Mouse (Mus musculus) left cerebral cortex, postnatal 36 days (tissue): ENCODE results near the gene Wnk2. TPM values are rescaled to one million over a fixed set of nuclear protein-coding genes. Genes with fewer than 3 reads are reported as not detected.
A peak's percentile ranks its signal among the peaks of the same experiment; 100 is the strongest.

Experiments
- DNase-seq, 2 experiments: peaks; one replicate each; pipeline ENCODE4 v3.0.0; 2021 to 2022; ENCODE audit warnings: low spot score in 2 of 2, mixed read lengths in 1 of 2
- intact Hi-C: fragments of 180-260 bp; cut with DNase I; formaldehyde crosslinking; loops from one replicate; pipeline ENCODE4 v1.15.1; 2025
- total RNA-seq, 2 experiments: library from RNA; stranded (reverse); gene quantifications; 2 replicates each; pipeline ENCODE4 v1.2.3; 2021

Gene Wnk2
- total RNA-seq, 2 experiments from 2014 or later: 116 to 137 TPM

DNA sequence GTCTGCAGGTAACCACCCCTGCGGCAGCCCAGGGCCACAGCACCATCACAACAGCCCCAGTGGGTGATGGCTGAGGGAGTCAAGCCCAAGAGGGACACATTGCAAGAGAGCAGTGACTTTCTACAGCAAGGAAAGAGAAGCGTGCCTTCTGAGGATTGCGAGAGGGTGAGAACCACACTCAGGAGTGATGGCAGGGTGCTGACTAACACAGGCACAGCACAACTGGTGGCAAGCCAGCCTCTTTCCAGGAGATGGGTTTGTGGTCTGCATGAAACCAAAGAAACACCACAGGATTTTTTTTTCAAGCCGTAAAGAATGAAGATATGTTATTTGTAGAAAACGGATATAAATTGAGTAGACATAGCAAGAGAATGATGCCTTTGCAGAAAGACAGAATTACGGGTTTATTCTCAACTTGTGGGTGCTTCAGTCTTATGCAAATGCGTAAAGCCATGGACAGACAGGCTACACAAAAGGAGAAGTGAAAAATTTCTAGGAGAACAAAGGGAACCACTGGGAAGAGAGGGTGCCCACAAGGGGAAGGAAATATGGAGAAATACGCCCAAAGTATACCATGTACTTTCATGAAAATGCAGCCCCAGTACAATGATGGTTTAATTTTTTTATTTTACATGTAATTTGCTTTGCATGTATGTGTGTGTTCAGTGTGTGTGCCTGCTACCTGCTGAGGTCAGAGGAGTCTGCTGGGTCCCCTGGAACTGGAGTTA, 39.5 kb downstream of the Wnk2 start:
- intact Hi-C loops: no loop called here
- DNase-seq: no peak

DNA sequence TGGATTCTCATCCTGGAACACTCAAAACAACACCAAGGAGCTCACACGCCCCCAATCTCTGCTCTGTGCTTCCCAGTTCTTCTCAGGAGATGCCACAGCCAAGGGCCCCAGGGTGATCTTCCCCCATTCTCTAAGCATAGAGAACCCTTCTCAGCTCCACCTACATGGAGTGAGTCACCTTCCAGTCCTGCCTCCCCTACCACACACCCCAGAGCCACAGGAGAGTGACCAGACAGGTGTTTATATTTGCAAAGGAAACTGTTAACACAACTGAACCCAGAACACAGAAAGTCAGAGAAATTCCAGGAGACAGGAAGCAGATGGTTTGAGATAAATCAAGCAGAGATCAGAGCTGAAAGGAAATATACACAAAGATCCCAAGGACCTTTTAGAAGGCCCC, 43.9 kb downstream of the Wnk2 start:
- no peak for DNase-seq
- intact Hi-C loops: no loop called here

DNA sequence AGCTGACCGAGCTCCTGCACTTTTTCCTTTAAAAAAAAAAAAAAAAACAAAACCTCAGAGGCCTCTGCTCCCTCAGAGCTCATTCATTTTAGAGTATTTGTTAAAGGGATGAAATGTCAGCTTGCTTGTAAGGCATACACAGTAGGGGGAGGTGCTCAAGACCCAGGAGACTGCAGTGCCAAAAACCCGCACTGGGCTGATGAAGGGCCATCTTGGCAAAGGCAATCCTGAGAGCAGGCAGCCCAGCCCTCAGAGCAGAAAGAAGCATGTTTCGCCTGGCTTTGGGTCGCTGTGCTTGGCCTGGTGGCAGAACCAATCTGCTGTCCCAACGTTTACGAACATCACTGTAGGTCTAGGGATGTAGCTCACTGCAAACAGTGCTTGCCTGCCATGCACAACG, 44.6 kb downstream of the Wnk2 start:
- intact Hi-C loops: no loop called here
- DNase-seq: no peak

DNA sequence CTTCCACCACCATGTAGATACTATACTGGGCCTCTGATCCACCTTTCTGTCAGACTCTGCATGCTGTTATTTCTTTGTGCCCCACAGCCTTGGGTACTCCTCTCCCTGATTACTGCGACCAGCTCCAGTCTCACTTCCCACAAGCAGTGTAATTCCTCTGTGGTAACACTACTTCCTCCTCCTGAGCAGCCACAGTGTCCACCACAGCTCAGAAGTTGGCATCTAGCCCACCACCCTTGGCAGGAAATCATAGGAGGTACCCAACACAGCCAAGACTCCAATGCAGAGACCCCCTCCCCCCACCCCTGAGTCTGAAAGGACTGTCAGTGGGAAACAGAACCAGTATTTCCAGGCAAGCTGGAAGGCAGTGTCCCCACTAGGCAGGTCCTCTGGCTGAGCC, 47.4 kb downstream of the Wnk2 start:
- intact Hi-C loops: no loop called here
- DNase-seq: peak; percentile 42 to 59

DNA sequence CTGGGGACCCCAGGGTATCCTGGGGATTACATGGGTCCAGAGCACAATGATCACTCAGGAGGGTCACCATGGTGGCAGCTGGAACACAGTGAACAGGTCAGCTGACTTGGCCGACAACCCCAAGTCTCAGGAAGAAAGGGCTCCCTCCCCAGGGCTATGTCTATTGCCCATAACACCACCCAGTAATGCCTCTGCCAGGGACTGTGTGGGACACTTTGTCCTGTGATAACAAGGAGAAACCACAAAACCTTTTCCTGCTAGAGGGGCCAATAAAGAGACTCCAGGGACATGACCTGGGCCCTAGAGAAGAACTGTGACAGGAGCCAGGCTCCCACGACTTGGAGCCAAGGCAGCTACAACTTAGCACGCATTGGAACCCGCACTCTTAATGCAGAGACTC, 51.0 kb downstream of the Wnk2 start:
- intact Hi-C loops: no loop called here
- no peak for DNase-seq

DNA sequence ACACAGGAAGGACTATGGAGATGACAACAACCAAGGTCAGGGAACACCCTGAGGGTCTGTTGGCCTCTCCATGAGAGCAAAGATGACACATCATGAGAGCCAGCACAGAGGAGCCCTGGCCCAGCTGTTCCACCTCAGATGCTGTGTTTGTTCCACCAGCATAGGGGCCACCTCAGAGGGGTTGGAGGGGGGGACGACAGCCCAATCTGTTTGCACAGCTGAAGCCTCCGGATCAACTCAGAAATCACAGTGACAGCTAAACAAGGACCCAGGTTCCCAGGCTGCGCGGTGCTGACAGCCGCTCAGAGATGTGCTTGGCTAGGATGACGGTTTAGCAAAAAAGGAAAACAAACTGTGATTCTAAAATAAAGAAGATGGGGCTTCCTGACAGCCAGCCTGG, 53.1 kb downstream of the Wnk2 start:
- no peak for DNase-seq

DNA sequence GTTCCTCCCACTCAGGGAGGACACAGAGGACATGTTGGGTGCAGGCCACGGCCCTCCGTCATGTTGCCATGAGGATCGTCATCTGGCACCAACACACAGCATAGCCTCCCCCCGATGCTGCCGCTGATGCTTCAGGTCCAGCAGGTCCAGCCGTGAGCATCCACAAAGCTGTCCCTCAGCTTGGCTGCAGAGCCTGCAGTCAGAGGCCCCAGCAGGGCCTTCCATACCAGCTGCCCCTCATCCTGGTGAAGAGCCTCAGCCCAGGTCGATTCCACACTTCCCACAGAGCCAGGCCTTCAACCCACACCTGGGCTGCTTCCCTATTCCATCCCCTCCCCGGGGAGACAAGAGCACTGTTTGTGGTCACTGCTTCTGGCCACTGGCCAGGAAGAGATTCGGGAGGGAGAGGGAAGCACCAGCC, 54.3 kb downstream of the Wnk2 start:
- intact Hi-C loops: no loop called here
- DNase-seq: no peak

More for the DNA sequence above, 53.1 kb downstream of the Wnk2 start:
- intact Hi-C loops: no loop called here

DNA sequence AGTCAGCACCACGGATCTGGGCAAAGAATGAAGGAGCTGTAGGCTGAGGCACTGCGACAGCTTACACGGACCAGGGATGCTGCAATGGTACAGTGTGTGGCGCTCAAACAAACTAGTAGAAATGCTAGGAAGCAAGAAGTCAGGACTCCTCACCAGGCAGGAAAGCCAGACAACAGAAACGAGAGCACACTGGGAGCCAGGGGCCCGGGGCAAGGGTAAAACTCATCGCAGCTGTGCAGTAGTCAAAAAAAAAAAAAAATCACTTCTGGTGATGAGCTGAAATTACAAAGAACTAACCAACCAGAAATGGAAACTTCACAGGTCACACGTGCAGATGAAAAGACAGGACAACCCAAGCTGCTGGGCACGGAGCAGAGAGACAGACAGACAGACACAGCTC, 55.2 kb downstream of the Wnk2 start:
- intact Hi-C loops: no loop called here

DNA sequence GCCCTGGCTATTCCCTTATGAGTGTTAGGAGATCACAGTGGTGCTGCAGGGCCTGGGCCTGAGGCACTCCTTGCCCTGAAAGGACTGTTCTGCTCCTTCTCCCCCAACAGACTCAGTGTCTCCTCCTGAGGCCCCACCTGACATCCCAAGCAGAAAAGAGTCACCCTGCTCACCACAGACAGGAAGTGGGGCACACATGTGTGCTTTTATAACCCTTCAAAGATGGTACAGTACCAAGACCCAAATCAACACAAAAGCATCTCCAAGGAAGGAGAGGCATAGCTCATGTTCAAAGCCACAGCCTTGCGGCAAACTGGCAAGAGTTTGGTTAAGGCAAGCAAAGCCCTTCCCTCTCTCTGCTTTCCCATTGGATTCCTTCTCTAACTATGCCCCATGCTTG, 57.6 kb downstream of the Wnk2 start:
- DNase-seq: no peak
- intact Hi-C loops: no loop called here

More for the DNA sequence above, 55.2 kb downstream of the Wnk2 start:
- no peak for DNase-seq

DNA sequence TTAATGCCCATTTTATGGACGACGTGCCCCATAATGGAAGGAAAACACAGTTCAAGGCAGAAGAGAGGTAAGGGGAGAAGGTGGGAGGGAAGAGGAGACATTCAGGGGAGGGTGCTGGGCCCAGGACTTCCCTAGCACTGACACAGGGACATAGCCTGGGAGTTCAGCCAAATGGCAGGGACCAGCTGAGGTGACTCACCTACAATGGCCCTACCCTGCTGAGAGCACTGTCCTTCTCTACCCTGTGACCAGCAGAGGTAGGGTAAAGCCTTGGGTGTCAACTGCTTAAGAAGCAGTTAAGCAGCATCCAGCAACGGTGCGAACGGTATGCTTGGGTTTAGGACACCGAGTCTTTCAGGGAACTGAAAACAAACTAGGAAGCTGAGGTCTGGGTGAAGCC, 58.9 kb downstream of the Wnk2 start:
- no peak for DNase-seq
- intact Hi-C loops: no loop called here

DNA sequence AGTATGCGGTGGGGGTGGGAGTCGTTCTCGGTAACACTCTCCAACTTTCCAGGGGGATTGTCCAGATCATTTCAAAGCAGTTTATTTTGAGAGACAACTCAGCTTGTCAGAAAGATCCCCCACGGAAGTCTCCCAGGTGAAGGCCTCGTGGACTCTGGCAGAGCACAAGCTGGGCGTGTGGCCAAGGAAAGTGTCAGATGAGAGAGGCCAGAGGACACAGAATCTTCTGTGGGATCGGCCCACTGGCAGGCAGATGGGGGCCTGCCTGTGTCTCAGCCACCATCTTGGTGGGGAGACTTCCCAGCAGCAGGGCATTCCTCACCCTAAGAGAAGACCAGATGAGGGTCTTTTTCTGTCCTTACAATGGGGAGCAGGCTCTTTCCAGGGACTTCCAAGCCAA, 60.4 kb downstream of the Wnk2 start:
- intact Hi-C loops: no loop called here
- DNase-seq: no peak

DNA sequence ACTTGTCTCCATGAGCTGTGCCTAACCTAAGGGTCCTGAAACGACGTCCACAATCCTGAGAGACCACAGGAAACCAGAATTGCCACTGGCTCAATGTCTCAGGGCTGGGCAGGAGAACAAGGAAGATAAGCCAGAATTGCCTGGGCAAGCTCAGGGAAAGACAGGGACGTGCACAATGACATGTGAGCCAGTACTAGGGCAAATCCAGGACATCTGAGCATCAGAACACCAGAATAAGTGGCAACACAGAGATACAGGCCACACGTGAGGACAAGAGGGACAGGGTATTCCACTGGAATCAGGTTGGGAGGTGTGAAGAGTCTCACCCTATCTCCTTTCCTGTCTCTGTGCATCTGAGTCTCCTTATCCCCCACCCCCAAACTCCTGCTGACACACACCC, 61.4 kb downstream of the Wnk2 start:
- DNase-seq: no peak
- intact Hi-C loops: no loop called here

DNA sequence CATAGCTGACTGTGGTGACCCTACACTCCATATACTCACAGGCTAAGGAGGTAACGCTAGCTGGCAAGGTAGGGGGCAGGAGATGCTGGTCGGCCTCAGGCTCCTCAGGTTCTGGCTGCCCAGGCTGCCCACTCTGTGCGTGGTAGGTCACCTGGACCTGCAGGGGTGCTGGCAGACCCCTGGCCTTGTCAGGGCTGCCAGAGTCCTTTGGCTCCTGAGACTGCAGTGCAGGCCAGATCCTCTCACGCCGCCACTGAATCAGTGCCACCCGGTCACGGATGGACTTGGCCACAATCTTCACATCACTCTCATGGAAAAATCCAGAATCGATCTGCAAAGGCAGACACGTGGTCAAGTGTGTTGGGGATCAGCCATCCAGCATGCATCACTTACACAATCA, 62.6 kb downstream of the Wnk2 start:
- DNase-seq: no peak
- intact Hi-C loops: no loop called here

DNA sequence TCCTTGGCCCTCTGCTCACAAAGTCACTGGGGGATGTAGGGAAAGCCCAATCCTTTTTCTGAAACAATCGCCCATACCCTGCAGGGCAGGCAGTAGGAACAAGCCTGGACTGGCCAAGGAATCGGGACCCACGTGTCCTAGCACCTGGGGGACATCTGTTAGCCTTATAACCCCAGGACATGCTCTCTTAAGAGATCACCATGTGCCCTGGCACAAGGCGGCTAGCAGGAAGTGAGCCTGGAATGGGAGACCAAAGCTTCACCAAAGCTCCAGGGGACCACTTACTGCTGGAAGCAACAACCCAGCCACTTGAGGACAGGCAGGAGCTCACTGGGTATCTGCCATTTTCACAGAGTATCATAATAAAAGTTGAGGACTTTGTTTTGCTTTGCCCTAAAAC, 63.0 kb downstream of the Wnk2 start:
- DNase-seq: no peak
- intact Hi-C loops: no loop called here

DNA sequence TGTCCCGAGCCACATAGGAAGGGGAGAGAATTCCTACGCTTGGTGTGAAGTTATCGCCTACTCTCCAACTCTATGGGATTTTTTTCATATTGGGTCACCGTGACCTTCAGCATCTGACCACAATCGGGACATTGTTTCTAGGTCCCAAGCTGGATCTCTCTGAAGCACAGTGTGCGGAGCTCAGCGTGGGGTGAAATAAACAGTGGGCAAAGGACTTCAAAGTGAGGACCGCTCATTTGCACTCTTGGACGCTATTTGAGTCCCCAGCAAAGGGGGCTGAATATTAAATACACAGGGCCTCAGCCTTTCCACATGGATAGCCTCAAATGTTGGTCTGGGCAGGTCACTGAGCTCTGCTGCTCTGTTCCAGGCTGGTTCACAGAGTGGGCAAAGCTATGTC, 63.9 kb downstream of the Wnk2 start:
- intact Hi-C loops: no loop called here
- DNase-seq: no peak

DNA sequence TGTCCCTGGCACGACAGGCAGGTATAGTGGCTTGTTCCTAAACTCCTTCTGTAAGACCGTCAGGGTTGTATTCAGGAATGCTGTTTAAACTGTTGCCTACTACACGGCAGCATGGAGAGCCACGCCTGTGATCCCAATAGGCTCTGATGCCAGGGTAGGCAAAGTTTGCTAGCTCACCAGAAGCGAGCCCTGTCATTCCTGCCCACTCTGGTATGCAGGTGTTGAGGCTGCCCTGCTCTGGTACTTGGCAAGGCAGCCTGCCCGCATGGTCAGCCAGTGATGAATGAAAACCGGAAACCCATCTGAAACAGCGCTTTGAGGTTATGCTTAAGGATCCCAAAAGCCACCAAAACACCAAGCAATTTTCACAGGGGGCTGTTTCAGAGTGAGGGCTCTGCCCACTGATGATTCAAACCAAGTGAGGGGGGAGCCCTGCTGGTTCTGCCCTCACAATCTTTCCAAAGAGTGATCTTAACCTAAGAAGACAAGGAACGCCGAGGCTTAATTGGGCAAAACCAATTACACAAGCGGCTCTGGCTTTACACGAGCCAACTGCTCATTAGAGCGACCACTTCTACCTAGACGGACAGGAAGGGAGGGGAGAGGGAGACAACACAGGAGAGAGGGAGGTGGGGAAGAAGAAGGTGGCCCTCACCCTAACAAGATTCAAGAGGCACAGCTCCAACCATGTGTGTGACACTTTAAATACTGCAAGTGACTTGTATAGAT, 65.5 kb downstream of the Wnk2 start:
- intact Hi-C loops: no loop called here
- DNase-seq: no peak

DNA sequence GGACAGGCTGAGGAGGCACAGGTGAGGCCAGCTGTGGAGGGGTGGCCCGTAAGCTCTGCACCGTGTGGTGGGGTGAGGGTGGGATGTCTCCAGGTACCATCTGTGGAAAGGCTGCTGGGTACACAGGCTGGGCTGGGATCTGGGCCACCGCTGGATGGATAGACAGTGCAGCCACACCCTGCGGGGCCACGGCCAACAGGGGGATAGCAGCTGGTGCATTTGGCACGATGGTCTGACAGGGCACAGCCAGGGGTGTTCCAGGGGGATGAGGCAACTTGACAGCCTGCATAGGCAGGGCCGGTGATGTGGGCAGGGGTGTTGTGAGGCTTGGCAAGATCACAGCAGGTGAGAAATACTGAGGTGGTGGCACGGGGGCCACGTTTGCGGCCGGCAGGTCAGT, 71.6 kb downstream of the Wnk2 start:
- intact Hi-C loops: no loop called here
- DNase-seq: no peak

DNA sequence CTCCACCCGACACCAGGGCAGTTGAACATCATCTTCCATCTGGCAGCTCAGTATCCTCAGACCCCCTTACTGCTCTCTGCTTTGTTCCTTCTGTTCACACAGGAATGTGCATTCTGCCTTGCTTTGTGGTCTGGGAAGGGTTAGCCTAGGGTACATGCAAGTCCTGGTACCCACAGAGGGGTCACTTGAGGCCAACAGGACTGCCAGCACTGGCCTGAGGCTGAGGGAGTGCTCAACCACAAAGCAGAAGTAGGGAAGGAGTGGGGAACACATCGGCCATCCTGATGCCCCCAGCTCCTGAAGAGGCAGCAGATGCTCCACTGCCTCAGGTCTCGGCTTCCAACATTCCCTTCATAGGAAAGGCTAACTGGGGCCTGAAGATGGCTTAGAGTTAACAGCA, 72.4 kb downstream of the Wnk2 start:
- intact Hi-C loops: no loop called here
- DNase-seq: no peak

DNA sequence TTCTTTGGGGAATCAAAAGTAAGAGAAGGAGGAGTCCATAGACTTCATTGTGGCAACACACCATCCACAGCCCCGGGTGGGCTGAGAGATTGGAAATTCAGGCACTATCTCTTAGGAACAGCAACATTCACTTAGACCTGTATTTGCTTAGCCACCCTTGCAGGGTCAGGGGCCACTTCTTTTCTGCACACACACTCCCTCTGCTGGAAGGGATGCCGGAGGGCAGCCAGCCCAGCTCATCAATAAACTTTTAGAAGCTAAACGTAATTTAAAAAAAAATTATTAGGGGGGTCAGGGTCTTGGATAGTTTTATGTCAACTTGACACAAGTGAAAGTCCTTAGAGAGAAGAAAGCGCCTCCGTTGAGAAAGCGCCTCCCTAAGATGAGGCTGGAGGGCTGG, 74.5 kb downstream of the Wnk2 start:
- intact Hi-C loops: loop anchor here (5.0 kb wide), 1 partner anchor 74 kb away; the partner anchor contains the start of gene Wnk2
- no peak for DNase-seq

DNA sequence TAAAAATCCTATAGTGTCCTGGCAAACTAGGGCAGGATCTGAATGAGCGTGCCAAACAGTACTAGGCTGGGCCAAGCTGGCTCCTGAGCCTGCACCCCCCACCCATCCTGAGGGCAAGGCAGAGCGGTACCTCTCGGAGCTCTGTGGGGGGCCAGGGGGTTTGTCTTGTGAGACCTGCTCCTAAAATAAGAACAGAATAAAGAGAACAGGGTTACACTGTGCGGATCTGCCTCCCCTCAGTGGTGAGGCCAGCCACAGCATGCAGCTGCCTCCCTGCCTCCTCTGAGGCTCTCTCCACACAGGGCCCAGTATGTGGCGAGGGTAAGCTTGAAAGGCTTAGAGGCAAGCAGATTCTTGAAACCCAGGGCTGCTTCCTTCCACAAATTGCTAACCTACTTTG, 76.0 kb downstream of the Wnk2 start:
- intact Hi-C loops: loop anchor here (5.0 kb wide), 1 partner anchor 75 kb away; the partner anchor contains the start of gene Wnk2

DNA sequence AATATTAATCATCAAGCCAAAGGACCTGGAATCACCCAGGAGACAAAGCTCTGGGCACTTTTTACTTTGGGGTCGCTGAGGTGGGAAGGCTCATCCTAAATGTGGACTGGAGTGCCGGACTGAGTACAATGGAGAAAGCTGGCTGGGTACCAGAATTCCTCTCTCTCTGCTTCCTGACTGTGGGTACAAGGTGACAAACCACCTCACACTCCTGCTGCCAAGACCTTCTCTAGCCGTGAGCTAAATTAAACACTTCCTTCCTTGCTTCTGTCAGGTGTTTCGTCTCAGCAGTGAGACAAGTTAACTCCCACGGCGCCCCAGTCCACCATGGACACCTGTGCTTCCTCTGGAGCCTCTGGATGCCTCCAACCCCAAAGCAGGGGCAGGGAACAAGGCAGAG, 77.8 kb downstream of the Wnk2 start:
- intact Hi-C loops: loop anchor here (5.0 kb wide), 1 partner anchor 77 kb away; the partner anchor contains the start of gene Wnk2
- DNase-seq: no peak

More for the DNA sequence above, 76.0 kb downstream of the Wnk2 start:
- DNase-seq: no peak
